Mouse (Mus musculus) intestine, postnatal 0 days (tissue): Measurements from ENCODE around the gene Fbxo42. TPM values are rescaled to one million over a fixed set of nuclear protein-coding genes. Genes with fewer than 3 reads are reported as not detected.
"Not testable (repeated sequence)": the region's sequence is repeated elsewhere in the genome, so short reads cannot be mapped to it uniquely, and the experiment has no call there.

Experiments
- ATAC-seq: fragments of 200-750 bp; cut with Nextera tagmentation; 2 replicates; pipeline ENCODE4 v1.8.0; 2017; ENCODE audit warnings: mild to moderate bottlenecking, moderate TSS enrichment, moderate library complexity
- H3K27ac ChIP-seq: fragments of 300-500 bp; sonication (generic); 2 replicates; pipeline ENCODE4 v1.5.1; 2014; ENCODE audit warnings: mild to moderate bottlenecking, low read depth, low read length, moderate library complexity
- H3K27me3 ChIP-seq: fragments of 300-500 bp; sonication (generic); replicated peaks from 2 replicates; pipeline ENCODE4 v1.6.1; 2014; ENCODE audit warnings: low read length, mixed read lengths; ENCODE audit not compliant: control insufficient read depth, insufficient read depth
- H3K36me3 ChIP-seq: fragments of 300-500 bp; sonication (generic); 2 replicates; pipeline ENCODE4 v1.6.1; 2014; ENCODE audit warnings: mild to moderate bottlenecking, moderate library complexity; ENCODE audit not compliant: control insufficient read depth, insufficient read depth
- H3K4me1 ChIP-seq: fragments of 300-500 bp; sonication (generic); replicated peaks from 2 replicates; pipeline ENCODE4 v1.6.1; 2014; ENCODE audit warnings: antibody characterized with exemption, low read length, mixed read lengths; ENCODE audit not compliant: control insufficient read depth, insufficient read depth
- H3K4me2 ChIP-seq: fragments of 300-500 bp; sonication (generic); replicated peaks from 2 replicates; pipeline ENCODE4 v1.6.1; 2014; ENCODE audit warnings: low read depth, mild to moderate bottlenecking, moderate library complexity
- H3K4me3 ChIP-seq: fragments of 300-500 bp; sonication (generic); 2 replicates; pipeline ENCODE4 v1.5.1; 2014; ENCODE audit warnings: low read depth, low read length
- H3K9ac ChIP-seq: fragments of 300-500 bp; sonication (generic); 2 replicates; pipeline ENCODE4 v1.6.1; 2014; ENCODE audit warnings: mild to moderate bottlenecking, low read depth, low read length
- H3K9me3 ChIP-seq: fragments of 300-500 bp; sonication (generic); 2 replicates; pipeline ENCODE4 v1.6.1; 2016; ENCODE audit warnings: mixed run types; ENCODE audit not compliant: control insufficient read depth
- CTCF ChIP-seq: sonication (generic); IDR thresholded peaks from 2 replicates; pipeline ENCODE4 v1.5.1; 2016; ENCODE audit warnings: low read depth, mild to moderate bottlenecking, control low read depth, antibody characterized with exemption, moderate library complexity
- WGBS: fragments of 180-500 bp; shearing (Covaris S2); extraction: QIAGEN DNeasy Blood & Tissue Kit; methylation state at CpG from one replicate; pipeline ENCODE4 v1.1.7; 2014; 5-methylcytosine and 5-hydroxymethylcytosine counted together
- polyA plus RNA-seq: library from polyadenylated mRNA; unstranded; fragments of >200 nt; fragmentation: Nextera tagmentation; extraction: Ambion mirVana; gene quantifications from 2 replicates; pipeline ENCODE4 v1.2.1, GENCODE M21; 2015

The Fbxo42 gene
- polyA plus RNA-seq, 1 experiment from 2014 or later = 11.6 TPM

DNA sequence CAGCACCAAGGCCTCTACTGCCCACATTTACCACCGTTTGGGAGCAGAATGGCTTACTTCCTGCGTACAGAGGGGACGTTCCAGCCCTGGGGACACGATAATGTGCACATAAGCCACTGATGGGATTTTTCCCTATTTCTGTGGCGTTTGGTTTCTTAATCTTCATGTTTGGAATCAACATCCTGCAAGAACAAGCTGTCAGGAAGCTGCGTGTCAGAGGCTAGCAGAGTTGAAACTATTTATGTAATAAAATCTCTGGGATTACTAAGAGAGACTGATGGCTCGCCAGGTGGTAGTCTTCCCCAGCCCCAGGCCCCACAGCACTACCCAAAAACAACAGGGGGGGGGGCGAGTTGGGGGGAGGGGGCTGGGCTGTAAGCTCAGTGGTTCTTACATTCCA, 14.5 kb upstream of the Fbxo42 start:
- Histone ChIP-seq H3K4me1 (peaks cover 43% of the 10 kb centered on the region), H3K9ac (0 out of 2 replicates have a peak overlapping the region, but pooled peaks have one; percentile 11), H3K4me2 (peak overlapping the region; percentile 27; the same call in 1 of the 2 replicates)

GRCm38 (mm10) chr4:141134031-141134441, 13.7 kb upstream of the Fbxo42 start:
- H3K4me2 ChIP-seq = peak overlapping the region; percentile 55
- no peak overlapping the region for H3K4me3 ChIP-seq
- H3K9ac ChIP-seq = 0 out of 2 replicates have a peak overlapping the region, but pooled peaks have one; percentile 17
- H3K27ac ChIP-seq = peak overlapping the region; percentile 86
- 37% methylated on average over 8 of the region's 8 CpGs for WGBS
- peaks cover 43% of the 10 kb centered on the region for H3K4me1 ChIP-seq
- ATAC-seq = peak; percentile 32; the same call in 1 of the 2 replicates
- no peaks in the 10 kb centered on the region for H3K9me3 ChIP-seq
- no peak for TF ChIP-seq CTCF
- H3K36me3 ChIP-seq = no peaks in the 10 kb centered on the region
- no peaks in the 10 kb centered on the region for H3K27me3 ChIP-seq

More for the DNA sequence above, 14.5 kb upstream of the Fbxo42 start:
- 27% methylated on average over 8 of the region's 8 CpGs for WGBS
- TF ChIP-seq CTCF = no peak
- Histone ChIP-seq H3K4me3 (no peak overlapping the region), H3K36me3 (no peaks in the 10 kb centered on the region), H3K27ac (peak overlapping the region; percentile 86), H3K27me3 (no peaks in the 10 kb centered on the region), H3K9me3 (no peaks in the 10 kb centered on the region)
- ATAC-seq = no peak

DNA sequence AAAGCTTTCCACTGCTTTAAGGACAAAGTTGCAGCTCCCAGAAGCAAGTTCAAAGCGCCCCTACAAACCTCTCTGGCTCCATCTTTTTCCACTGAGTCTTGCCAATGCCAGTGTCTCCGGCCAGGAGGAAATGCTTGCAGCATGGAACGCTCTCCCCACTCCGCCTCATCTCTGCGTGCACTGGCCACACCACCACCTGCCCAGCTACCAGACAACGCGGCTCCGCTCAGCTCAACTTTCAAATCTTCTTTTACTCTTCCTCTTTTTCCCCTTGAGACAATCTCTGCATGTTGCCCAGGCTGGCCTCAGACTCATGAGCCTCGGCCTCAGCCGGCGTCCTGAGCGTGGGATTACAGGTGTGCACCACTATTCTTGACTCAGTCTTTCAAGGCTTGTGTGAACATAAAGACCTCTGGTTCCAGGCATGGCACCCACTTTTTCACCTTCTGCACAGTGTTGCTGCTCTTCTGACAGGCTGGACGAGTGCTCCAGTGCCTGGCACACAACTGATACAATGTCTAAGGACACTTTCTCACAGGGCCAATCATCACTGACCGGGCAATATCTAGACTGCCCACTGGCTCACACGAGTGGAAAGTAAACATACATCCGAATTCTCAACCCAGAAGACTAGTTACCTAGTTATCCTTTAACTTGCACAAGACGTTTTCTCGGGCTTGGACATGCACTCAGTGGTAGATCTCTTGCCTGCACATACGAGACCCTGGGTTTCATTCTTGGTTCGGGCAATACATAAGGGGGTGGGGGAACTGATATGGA, 12.8 kb upstream of the Fbxo42 start:
- H3K4me1 ChIP-seq = peaks cover 35% of the 10 kb centered on the region
- H3K9ac ChIP-seq = 0 out of 2 replicates have a peak overlapping the region, but pooled peaks have one; percentile 17
- H3K4me2 ChIP-seq = peak overlapping the region; percentile 55
- ATAC-seq = no peak
- H3K9me3 ChIP-seq = no peaks in the 10 kb centered on the region
- WGBS = 39% methylated on average over 20 of the region's 20 CpGs
- H3K4me3 ChIP-seq = no peak overlapping the region
- H3K27me3 ChIP-seq = no peaks in the 10 kb centered on the region
- no peaks in the 10 kb centered on the region for H3K36me3 ChIP-seq
- peak overlapping the region; percentile 86 for H3K27ac ChIP-seq
- TF ChIP-seq CTCF = no peak

DNA sequence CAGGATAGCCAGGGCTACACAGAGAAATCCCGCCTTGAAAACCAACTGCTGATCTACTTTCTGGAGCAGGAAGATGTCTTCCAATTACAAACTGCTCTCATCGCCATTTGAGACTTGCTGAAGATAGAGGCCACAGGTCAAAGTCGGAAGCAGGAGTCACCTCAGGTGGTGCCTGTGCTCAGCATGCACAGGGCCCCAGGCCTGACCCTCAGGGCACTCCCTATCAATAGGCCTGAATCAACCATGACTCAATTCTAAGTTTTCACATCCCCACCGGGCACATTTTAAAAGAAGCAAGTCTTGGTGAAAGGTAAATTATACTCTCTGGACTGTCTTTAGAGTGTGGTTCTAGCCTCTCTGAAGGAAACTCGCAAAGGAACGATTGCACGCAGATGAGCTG, 11.6 kb upstream of the Fbxo42 start:
- Histone ChIP-seq H3K27me3 (no peaks in the 10 kb centered on the region), H3K4me1 (peaks cover 33% of the 10 kb centered on the region), H3K27ac (peak overlapping the region; percentile 51), H3K4me2 (peak overlapping the region; percentile 45), H3K4me3 (no peak overlapping the region), H3K9ac (peak overlapping the region; percentile 7; the same call in 1 of the 2 replicates), H3K9me3 (no peaks in the 10 kb centered on the region), H3K36me3 (no peaks in the 10 kb centered on the region)
- 51% methylated on average over 7 of the region's 7 CpGs for WGBS
- no peak for ATAC-seq
- no peak for TF ChIP-seq CTCF

DNA sequence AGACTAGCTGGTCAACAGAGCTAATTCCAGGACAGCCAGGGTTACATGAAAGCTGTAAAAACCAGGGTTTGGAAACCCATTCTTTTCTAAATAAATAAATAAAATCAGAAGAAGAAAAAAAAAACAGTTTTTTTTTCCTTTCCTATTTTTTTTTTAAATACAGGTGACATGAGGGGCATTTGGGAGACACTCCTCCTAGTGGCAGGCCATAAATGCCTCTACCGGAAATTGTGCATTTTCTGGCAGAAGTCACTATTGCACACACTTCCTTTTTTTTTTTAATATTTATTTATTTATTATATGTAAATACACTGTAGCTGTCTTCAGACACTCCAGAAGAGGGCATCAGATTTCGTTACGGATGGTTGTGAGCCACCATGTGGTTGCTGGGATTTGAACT, 10.0 kb upstream of the Fbxo42 start:
- TF ChIP-seq CTCF = peak; percentile 43
- peaks cover 21% of the 10 kb centered on the region for H3K4me1 ChIP-seq
- not testable (repeated sequence) for H3K4me3 ChIP-seq, H3K4me2 ChIP-seq, H3K9me3 ChIP-seq, ATAC-seq, H3K27me3 ChIP-seq, H3K9ac ChIP-seq, H3K27ac ChIP-seq, H3K36me3 ChIP-seq
- 39% methylated on average over 1 of the region's 3 CpGs for WGBS

- Histone ChIP-seq H3K36me3 (no peaks in the 10 kb centered on the region), H3K4me3 (peak overlapping the region; percentile 92), H3K9ac (peak overlapping the region; percentile 83), H3K27ac (peak overlapping the region; percentile 94), H3K4me1 (peaks cover 21% of the 10 kb centered on the region), H3K4me2 (peak overlapping the region; percentile 77), H3K9me3 (no peaks in the 10 kb centered on the region), H3K27me3 (no peaks in the 10 kb centered on the region)
- WGBS = under 1% methylated on average over 29 of the region's 29 CpGs
- ATAC-seq = no peak
- peak; percentile 37; the same call in 1 of the 2 replicates for TF ChIP-seq CTCF
These were observed 9.1 kb upstream of the Fbxo42 start for GRCm38 (mm10) chr4:141138425-141139115.
